Mouse (Mus musculus): Measurements from ENCODE around the gene Carmil3.

- TF ChIP-seq CTCF (IDR thresholded peaks at IDR 0.05; ENCODE audit: low read depth) (no peak), EP300 (IDR thresholded peaks at IDR 0.05; ENCODE audit: low read depth) (no peak)
Observed at GRCm38 (mm10) chr14:55496761-55497448, 6.5 kb downstream of the Carmil3 start.
